Mouse (Mus musculus) heart, postnatal 0 days (tissue): ENCODE results near the gene Baz2a. TPM values are rescaled to one million over a fixed set of nuclear protein-coding genes. Genes with fewer than 3 reads are reported as not detected.

Experiments used
- ATAC-seq: fragments of 200-750 bp; cut with Nextera tagmentation; 2 replicates; pipeline ENCODE4 v1.8.0; 2017; ENCODE audit warnings: low read depth, moderate number of reproducible peaks, moderate library complexity; ENCODE audit not compliant: insufficient read depth
- DNase-seq: peaks from one replicate; pipeline ENCODE4 v3.0.0-alpha.2; 2016; ENCODE audit warnings: low spot score
- H3K27ac ChIP-seq: fragments of 300-500 bp; sonication (generic); 2 replicates; pipeline ENCODE4 v1.5.1; 2014; ENCODE audit warnings: low read depth, mild to moderate bottlenecking
- H3K27me3 ChIP-seq: fragments of 300-500 bp; sonication (generic); 2 replicates; pipeline ENCODE4 v1.6.1; 2014; ENCODE audit warnings: low read length, mixed read lengths; ENCODE audit not compliant: control insufficient read depth, insufficient read depth
- H3K36me3 ChIP-seq: fragments of 300-500 bp; sonication (generic); replicated peaks from 2 replicates; pipeline ENCODE4 v1.6.1; 2014; ENCODE audit warnings: low read length, mixed read lengths; ENCODE audit not compliant: control insufficient read depth, insufficient read depth
- H3K4me1 ChIP-seq: fragments of 300-500 bp; sonication (generic); 2 replicates; pipeline ENCODE4 v1.6.1; 2014; ENCODE audit warnings: antibody characterized with exemption; ENCODE audit not compliant: control insufficient read depth, insufficient read depth
- H3K4me2 ChIP-seq: fragments of 300-500 bp; sonication (generic); 2 replicates; pipeline ENCODE4 v1.6.1; 2014; ENCODE audit warnings: low read depth, mild to moderate bottlenecking, low read length, moderate library complexity
- H3K4me3 ChIP-seq: fragments of 300-500 bp; sonication (generic); 2 replicates; pipeline ENCODE4 v1.5.1; 2014; ENCODE audit warnings: low read depth, low read length
- H3K9ac ChIP-seq: fragments of 300-500 bp; sonication (generic); replicated peaks from 2 replicates; pipeline ENCODE4 v1.6.1; 2014; ENCODE audit warnings: low read depth, low read length, mixed read lengths
- H3K9me3 ChIP-seq: fragments of 300-500 bp; sonication (generic); replicated peaks from 2 replicates; pipeline ENCODE4 v1.6.1; 2016; ENCODE audit warnings: low read length; ENCODE audit not compliant: control insufficient read depth
- CTCF ChIP-seq: IDR thresholded peaks from 2 replicates; pipeline ENCODE4 v1.5.1; 2016; ENCODE audit warnings: antibody characterized with exemption, control low read depth, low read depth
- EP300 ChIP-seq: IDR thresholded peaks from 2 replicates; pipeline ENCODE4 v1.6.1; 2016; ENCODE audit warnings: antibody characterized with exemption, low read depth
- WGBS: fragments of 180-500 bp; shearing (Covaris S2); extraction: QIAGEN DNeasy Blood & Tissue Kit; methylation state at CpG from one replicate; pipeline ENCODE4 v1.1.7; 2014; 5-methylcytosine and 5-hydroxymethylcytosine counted together
- polyA plus RNA-seq: library from polyadenylated mRNA; unstranded; fragments of >200 nt; fragmentation: Nextera tagmentation; extraction: Ambion mirVana; gene quantifications from 2 replicates; pipeline ENCODE4 v1.2.1, GENCODE M21; 2015
- total RNA-seq: library from RNA; depleted of rRNA; stranded (reverse); fragments of >200 nt; gene quantifications from 2 replicates; pipeline ENCODE4 v1.2.3, GENCODE M21; 2014; ENCODE audit warnings: low replicate concordance

The Baz2a gene
- total and polyA plus RNA-seq, 2 experiments from 2014 or later, result 7.7 to 15.8 TPM

DNA sequence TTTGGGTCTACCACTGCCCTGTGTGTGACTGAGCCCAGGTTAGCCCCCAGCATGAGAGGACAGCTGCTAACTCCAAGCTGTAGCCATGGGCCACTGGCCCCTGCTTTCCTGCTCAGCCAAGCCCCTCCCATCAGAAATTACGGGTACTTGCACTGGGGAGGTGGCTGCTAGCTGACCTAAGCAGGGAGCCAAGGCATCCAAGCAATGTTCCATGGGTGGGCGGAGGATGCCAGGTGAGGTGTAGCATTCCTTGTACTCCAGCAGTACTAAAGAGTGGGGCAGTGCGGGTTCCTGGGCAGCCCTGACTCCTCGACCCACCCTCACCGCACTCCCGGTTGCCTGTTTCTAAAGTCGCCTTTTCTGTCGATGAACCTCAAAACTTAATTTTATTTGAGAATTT lies 36.8 kb downstream of the Baz2a start:
- no peak overlapping the region for H3K4me2 ChIP-seq
- DNase-seq (no peak), ATAC-seq (peak; percentile 12; the same call in 1 of the 2 replicates)
- no peak for TF ChIP-seq CTCF
- no peak overlapping the region for H3K27ac ChIP-seq
- H3K36me3 ChIP-seq, result peaks cover 89% of the 10 kb centered on the region
- H3K4me1 ChIP-seq, result no peaks in the 10 kb centered on the region
- H3K9me3 ChIP-seq, result no peaks in the 10 kb centered on the region
- no peaks in the 10 kb centered on the region for H3K27me3 ChIP-seq
- H3K4me3 ChIP-seq, result no peak overlapping the region
- H3K9ac ChIP-seq, result no peak overlapping the region
- WGBS, result 79% methylated on average over 8 of the region's 8 CpGs

DNA sequence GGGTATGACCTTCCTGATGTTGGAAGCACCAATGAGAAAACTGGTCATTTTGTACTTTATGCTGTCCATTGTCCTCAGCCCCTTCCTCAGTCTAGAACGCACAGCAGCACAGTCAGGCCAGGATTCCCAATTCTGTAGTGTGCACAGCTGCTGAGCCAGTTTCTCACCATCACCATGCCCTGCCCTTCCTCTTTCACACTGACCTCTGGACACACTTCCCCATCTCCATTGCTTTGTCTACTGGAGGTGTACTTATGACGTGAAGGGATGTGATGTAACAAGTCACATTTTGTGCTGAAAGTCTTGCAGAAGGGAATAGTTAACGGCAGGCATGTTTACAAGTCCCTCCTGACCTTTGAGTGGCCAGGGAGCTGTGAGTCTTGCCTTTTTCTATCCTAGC lies 39.9 kb downstream of the Baz2a start:
- ATAC-seq, result no peak
- Histone ChIP-seq H3K9ac (no peak overlapping the region), H3K27ac (no peak overlapping the region), H3K36me3 (peaks cover 82% of the 10 kb centered on the region), H3K4me3 (no peak overlapping the region), H3K27me3 (no peaks in the 10 kb centered on the region), H3K9me3 (no peaks in the 10 kb centered on the region), H3K4me2 (no peak overlapping the region), H3K4me1 (no peaks in the 10 kb centered on the region)
- TF ChIP-seq CTCF, result no peak
- TF ChIP-seq EP300, result no peak
- WGBS, result 76% methylated on average over 3 of the region's 3 CpGs
- DNase-seq, result no peak

DNA sequence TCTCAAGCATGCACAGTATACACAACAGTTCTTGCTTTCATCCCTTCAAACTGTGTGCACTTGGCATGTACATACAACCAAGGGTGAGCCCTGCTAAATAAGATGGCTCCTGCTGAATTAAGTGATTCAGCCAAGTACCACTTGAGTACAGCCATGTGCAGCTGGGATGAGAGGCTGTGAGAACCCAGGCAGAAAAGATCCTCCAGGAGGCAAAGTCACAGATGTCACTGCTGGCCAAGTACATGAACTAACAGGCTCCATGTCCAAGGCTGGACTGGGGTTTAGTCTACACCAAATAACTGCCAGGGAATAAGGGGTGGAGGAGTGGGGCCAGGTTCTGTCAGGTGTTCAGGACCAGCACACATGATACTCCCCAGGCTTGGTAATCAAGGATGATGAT lies 40.4 kb downstream of the Baz2a start:
- H3K36me3 ChIP-seq, result peaks cover 78% of the 10 kb centered on the region
- H3K27ac ChIP-seq, result no peak overlapping the region
- no peak for DNase-seq
- H3K4me2 ChIP-seq, result no peak overlapping the region
- no peaks in the 10 kb centered on the region for H3K9me3 ChIP-seq
- ATAC-seq, result no peak
- TF ChIP-seq EP300 (no peak), CTCF (no peak)
- H3K4me1 ChIP-seq, result no peaks in the 10 kb centered on the region
- no peak overlapping the region for H3K4me3 ChIP-seq
- H3K27me3 ChIP-seq, result no peaks in the 10 kb centered on the region
- H3K9ac ChIP-seq, result no peak overlapping the region

GRCm38 (mm10) chr10:128133650-128134332 lies 42.4 kb downstream of the Baz2a start:
- Histone ChIP-seq H3K9ac (no peak overlapping the region), H3K4me2 (no peak overlapping the region), H3K27ac (no peak overlapping the region), H3K36me3 (peaks cover 82% of the 10 kb centered on the region), H3K9me3 (no peaks in the 10 kb centered on the region), H3K27me3 (no peaks in the 10 kb centered on the region), H3K4me3 (no peak overlapping the region), H3K4me1 (no peaks in the 10 kb centered on the region)
- ATAC-seq, result no peak
- no peak for DNase-seq
- TF ChIP-seq CTCF, result no peak
- TF ChIP-seq EP300, result no peak
- 59% methylated on average over 13 of the region's 13 CpGs for WGBS

DNA sequence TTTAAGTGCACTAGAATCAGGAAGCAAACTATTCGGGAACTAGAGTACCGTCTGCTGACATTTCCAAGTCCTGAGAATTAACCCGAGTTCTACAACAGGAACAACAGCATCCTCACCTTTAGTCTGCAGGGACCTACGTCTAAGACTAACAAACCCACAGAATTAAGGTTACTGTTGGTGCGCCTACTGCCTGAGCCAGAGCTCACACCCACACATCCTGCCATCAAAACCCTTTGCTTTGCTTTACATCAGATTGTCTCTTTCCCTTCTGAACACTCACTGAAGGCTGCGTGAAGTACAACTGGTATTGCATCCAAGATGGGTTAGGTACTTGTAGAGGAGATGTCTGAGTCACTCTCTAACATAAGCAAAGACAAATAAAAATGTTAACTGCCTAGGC lies 44.0 kb downstream of the Baz2a start:
- DNase-seq (no peak), ATAC-seq (no peak)
- H3K4me2 ChIP-seq, result no peak overlapping the region
- no peak overlapping the region for H3K27ac ChIP-seq
- H3K4me1 ChIP-seq, result no peaks in the 10 kb centered on the region
- no peaks in the 10 kb centered on the region for H3K9me3 ChIP-seq
- H3K4me3 ChIP-seq, result no peak overlapping the region
- H3K36me3 ChIP-seq, result peaks cover 82% of the 10 kb centered on the region
- no peak overlapping the region for H3K9ac ChIP-seq
- TF ChIP-seq CTCF, result no peak
- no peaks in the 10 kb centered on the region for H3K27me3 ChIP-seq
- WGBS, result 86% methylated on average over 6 of the region's 6 CpGs
